Mouse (Mus musculus): ENCODE data around the gene Prr12. TPM values are rescaled to one million over a fixed set of nuclear protein-coding genes. Genes with fewer than 3 reads are reported as not detected.

Gene Prr12
- polyA plus RNA-seq, 1 experiment from 2014 or later, result 18.9 TPM

DNA sequence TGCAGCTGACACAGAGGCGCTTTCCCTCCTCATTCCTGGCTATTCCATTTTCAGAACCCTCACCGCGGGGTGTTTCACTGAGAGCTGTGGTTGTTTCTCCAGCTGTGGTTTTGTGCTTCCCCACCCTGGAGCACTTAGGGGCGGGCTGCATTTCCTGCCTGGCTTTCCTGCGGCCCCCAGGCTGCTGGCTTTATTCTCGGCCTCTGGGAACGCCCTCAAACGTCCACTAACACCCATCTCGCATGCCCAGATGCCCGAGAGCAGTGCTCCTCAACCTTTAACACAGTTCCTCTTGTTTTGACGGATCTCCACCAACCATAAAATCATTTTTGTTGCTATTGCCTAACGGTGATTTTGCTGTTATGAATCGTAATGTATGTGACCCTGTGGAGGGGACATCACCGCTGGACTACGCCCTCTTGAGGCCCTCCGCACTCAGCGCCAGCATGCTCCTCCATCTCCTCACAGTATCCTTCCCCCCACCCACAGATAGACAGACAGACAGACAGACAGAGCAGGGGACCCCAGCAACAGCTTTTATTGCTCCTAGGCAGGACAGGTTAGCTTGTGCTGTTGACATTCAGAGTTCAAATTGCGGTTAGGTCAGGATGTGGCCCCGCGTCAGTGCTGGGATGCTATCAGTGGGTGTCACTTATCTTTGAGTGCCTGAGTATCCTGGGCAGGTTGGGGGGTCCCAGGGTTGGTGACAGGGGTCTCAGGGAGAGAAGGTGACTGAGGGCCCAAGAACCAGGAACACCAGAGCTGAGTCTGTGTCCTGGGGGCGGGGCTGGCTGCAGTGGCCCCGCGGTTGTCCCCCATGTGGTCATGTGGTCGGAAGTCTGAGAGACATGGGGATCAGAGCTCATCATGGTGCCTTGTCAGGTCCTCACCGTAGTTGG is 30.0 kb upstream of the Prr12 start:
- no peak overlapping the region for H3K4me2 ChIP-seq (replicated peaks; ENCODE audit: low read depth, low read length)
- no peaks in the 10 kb centered on the region for H3K9me3 ChIP-seq (ENCODE audit: control insufficient read depth, low read length)
- H3K27ac ChIP-seq (ENCODE audit: low read depth, low read length), result 0 out of 2 replicates have a peak overlapping the region, but pooled peaks have one; percentile 6
- 73% methylated on average over 25 of the region's 25 CpGs for WGBS
- no peak overlapping the region for H3K9ac ChIP-seq (ENCODE audit: low read depth, low read length)
- no peak for ATAC-seq (ENCODE audit: low FRiP score, low TSS enrichment)
- H3K4me3 ChIP-seq (ENCODE audit: low read length), result no peak overlapping the region
- H3K36me3 ChIP-seq (ENCODE audit: control insufficient read depth, insufficient read depth, low read length), result peaks cover 50% of the 10 kb centered on the region
- H3K4me1 ChIP-seq (ENCODE audit: control insufficient read depth, insufficient read depth, low read length), result peaks cover 4% of the 10 kb centered on the region; the same call in 1 of the 2 replicates
- no peaks in the 10 kb centered on the region for H3K27me3 ChIP-seq (ENCODE audit: control insufficient read depth, insufficient read depth, low read length)

DNA sequence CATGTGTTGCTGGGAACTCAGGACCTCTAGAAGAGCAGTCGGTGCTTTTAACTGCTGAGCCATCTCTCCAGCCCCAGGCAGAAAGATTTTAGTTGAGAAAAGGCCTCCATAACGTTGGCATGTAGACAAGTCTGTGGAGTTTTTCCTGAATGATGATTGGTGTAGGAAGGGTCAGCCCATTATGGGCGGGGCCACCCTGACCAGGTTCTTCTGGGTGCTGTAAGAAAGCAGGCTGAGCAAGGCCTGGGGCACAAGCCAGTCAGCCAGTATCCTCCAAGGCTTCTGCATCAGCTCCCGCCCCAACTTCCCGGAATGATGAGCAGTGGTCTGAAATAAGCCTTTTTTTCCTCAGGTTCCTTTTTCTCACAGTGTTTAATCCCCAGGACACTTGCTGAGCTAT is 28.3 kb upstream of the Prr12 start:
- no peak overlapping the region for H3K4me3 ChIP-seq (ENCODE audit: low read length)
- 59% methylated on average over 5 of the region's 5 CpGs for WGBS
- H3K27me3 ChIP-seq (ENCODE audit: control insufficient read depth, insufficient read depth, low read length), result no peaks in the 10 kb centered on the region
- no peak overlapping the region for H3K4me2 ChIP-seq (replicated peaks; ENCODE audit: low read depth, low read length)
- H3K4me1 ChIP-seq (ENCODE audit: control insufficient read depth, insufficient read depth, low read length), result peaks cover 4% of the 10 kb centered on the region; the same call in 1 of the 2 replicates
- no peak for ATAC-seq (ENCODE audit: low FRiP score, low TSS enrichment)
- no peak overlapping the region for H3K27ac ChIP-seq (ENCODE audit: low read depth, low read length)
- no peaks in the 10 kb centered on the region for H3K9me3 ChIP-seq (ENCODE audit: control insufficient read depth, low read length)
- peaks cover 50% of the 10 kb centered on the region for H3K36me3 ChIP-seq (ENCODE audit: control insufficient read depth, insufficient read depth, low read length)
- H3K9ac ChIP-seq (ENCODE audit: low read depth, low read length), result no peak overlapping the region

GRCm38 (mm10) chr7:45079856-45080255 is 27.2 kb upstream of the Prr12 start:
- no peaks in the 10 kb centered on the region for H3K9me3 ChIP-seq (ENCODE audit: control insufficient read depth, low read length)
- no peak overlapping the region for H3K4me3 ChIP-seq (ENCODE audit: low read length)
- no peak overlapping the region for H3K27ac ChIP-seq (ENCODE audit: low read depth, low read length)
- H3K9ac ChIP-seq (ENCODE audit: low read depth, low read length), result no peak overlapping the region
- no peak overlapping the region for H3K4me2 ChIP-seq (replicated peaks; ENCODE audit: low read depth, low read length)
- H3K36me3 ChIP-seq (ENCODE audit: control insufficient read depth, insufficient read depth, low read length), result peaks cover 49% of the 10 kb centered on the region
- WGBS, result 1% methylated on average over 10 of the region's 10 CpGs
- H3K27me3 ChIP-seq (ENCODE audit: control insufficient read depth, insufficient read depth, low read length), result no peaks in the 10 kb centered on the region
- ATAC-seq (ENCODE audit: low FRiP score, low TSS enrichment), result peak; percentile 32; the same call in 1 of the 2 replicates
- H3K4me1 ChIP-seq (ENCODE audit: control insufficient read depth, insufficient read depth, low read length), result peaks cover 8% of the 10 kb centered on the region; the same call in 1 of the 2 replicates

DNA sequence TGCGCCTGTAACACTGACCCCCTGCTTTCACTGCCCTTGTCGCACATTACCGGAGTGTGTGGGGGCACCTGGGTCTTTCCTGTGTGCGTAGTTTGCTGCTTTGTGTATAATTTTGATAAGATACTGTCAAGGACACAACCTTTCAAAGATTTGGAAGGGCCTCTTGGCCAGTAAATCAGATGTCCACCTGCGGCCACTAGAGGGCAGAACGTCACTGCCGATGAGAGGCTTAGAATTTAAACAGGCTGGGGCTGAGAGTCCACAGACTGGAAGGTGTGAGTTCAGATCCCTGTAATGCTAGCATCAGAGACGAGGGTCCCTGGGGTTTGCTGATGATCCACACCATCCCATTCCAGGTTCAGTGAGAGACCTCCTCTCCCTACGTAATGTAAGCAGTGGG is 25.8 kb upstream of the Prr12 start:
- H3K9me3 ChIP-seq (ENCODE audit: control insufficient read depth, low read length), result no peaks in the 10 kb centered on the region
- H3K9ac ChIP-seq (ENCODE audit: low read depth, low read length), result no peak overlapping the region
- H3K27ac ChIP-seq (ENCODE audit: low read depth, low read length), result no peak overlapping the region
- ATAC-seq (ENCODE audit: low FRiP score, low TSS enrichment), result 0 out of 2 replicates have a peak, but pooled peaks have one; percentile 17
- 38% methylated on average over 9 of the region's 9 CpGs for WGBS
- no peak overlapping the region for H3K4me2 ChIP-seq (replicated peaks; ENCODE audit: low read depth, low read length)
- peaks cover 8% of the 10 kb centered on the region; the same call in 1 of the 2 replicates for H3K4me1 ChIP-seq (ENCODE audit: control insufficient read depth, insufficient read depth, low read length)
- peaks cover 51% of the 10 kb centered on the region for H3K36me3 ChIP-seq (ENCODE audit: control insufficient read depth, insufficient read depth, low read length)
- no peaks in the 10 kb centered on the region for H3K27me3 ChIP-seq (ENCODE audit: control insufficient read depth, insufficient read depth, low read length)
- no peak overlapping the region for H3K4me3 ChIP-seq (ENCODE audit: low read length)

DNA sequence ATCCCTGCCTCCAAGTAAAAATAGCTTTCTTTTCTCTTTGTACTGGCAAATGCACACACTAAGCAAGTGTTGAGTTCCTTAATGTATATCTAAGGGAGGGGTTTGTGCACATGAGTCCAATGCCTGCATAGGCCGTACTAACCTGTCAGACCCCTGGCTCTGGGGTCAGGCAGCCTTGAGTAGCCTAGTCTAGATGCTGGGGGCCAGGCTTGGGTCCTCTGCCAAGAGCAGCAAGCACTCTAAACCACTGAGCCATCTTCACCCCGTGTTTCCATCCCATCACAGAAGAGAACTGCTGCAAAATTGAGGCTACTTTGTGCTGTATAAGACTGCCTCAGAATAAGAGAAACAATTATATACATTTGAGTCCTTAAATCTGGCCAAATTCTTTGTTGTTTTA is 25.1 kb upstream of the Prr12 start:
- Histone ChIP-seq H3K27ac (ENCODE audit: low read depth, low read length) (no peak overlapping the region), H3K27me3 (ENCODE audit: control insufficient read depth, insufficient read depth, low read length) (no peaks in the 10 kb centered on the region), H3K4me2 (replicated peaks; ENCODE audit: low read depth, low read length) (no peak overlapping the region), H3K9ac (ENCODE audit: low read depth, low read length) (no peak overlapping the region), H3K9me3 (ENCODE audit: control insufficient read depth, low read length) (no peaks in the 10 kb centered on the region), H3K36me3 (ENCODE audit: control insufficient read depth, insufficient read depth, low read length) (peaks cover 47% of the 10 kb centered on the region), H3K4me3 (ENCODE audit: low read length) (no peak overlapping the region), H3K4me1 (ENCODE audit: control insufficient read depth, insufficient read depth, low read length) (peaks cover 7% of the 10 kb centered on the region; the same call in 1 of the 2 replicates)
- ATAC-seq (ENCODE audit: low FRiP score, low TSS enrichment), result no peak
- 79% methylated on average over 2 of the region's 2 CpGs for WGBS

- WGBS, result 88% methylated on average over 14 of the region's 14 CpGs
- Histone ChIP-seq H3K9ac (ENCODE audit: low read depth, low read length) (no peak overlapping the region), H3K36me3 (ENCODE audit: control insufficient read depth, insufficient read depth, low read length) (peaks cover 44% of the 10 kb centered on the region)
These were observed 24.6 kb upstream of the Prr12 start for GRCm38 (mm10) chr7:45077322-45077721.

GRCm38 (mm10) chr7:45076501-45076900 is 23.8 kb upstream of the Prr12 start:
- peaks cover 44% of the 10 kb centered on the region for H3K36me3 ChIP-seq (ENCODE audit: control insufficient read depth, insufficient read depth, low read length)
- H3K4me1 ChIP-seq (ENCODE audit: control insufficient read depth, insufficient read depth, low read length), result 0 out of 2 replicates have a peak, but pooled peaks cover 4% of the 10 kb centered on the region
- H3K9me3 ChIP-seq (ENCODE audit: control insufficient read depth, low read length), result no peaks in the 10 kb centered on the region
- H3K9ac ChIP-seq (ENCODE audit: low read depth, low read length), result no peak overlapping the region
- H3K27me3 ChIP-seq (ENCODE audit: control insufficient read depth, insufficient read depth, low read length), result no peaks in the 10 kb centered on the region
- ATAC-seq (ENCODE audit: low FRiP score, low TSS enrichment), result no peak
- H3K4me3 ChIP-seq (ENCODE audit: low read length), result no peak overlapping the region
- no peak overlapping the region for H3K27ac ChIP-seq (ENCODE audit: low read depth, low read length)
- H3K4me2 ChIP-seq (replicated peaks; ENCODE audit: low read depth, low read length), result no peak overlapping the region
- WGBS, result 88% methylated on average over 30 of the region's 30 CpGs

More at GRCm38 (mm10) chr7:45077322-45077721, 24.6 kb upstream of the Prr12 start:
- Histone ChIP-seq H3K4me2 (replicated peaks; ENCODE audit: low read depth, low read length) (no peak overlapping the region), H3K4me1 (ENCODE audit: control insufficient read depth, insufficient read depth, low read length) (peaks cover 4% of the 10 kb centered on the region; the same call in 1 of the 2 replicates), H3K4me3 (ENCODE audit: low read length) (no peak overlapping the region), H3K9me3 (ENCODE audit: control insufficient read depth, low read length) (no peaks in the 10 kb centered on the region), H3K27me3 (ENCODE audit: control insufficient read depth, insufficient read depth, low read length) (no peaks in the 10 kb centered on the region), H3K27ac (ENCODE audit: low read depth, low read length) (no peak overlapping the region)
- ATAC-seq (ENCODE audit: low FRiP score, low TSS enrichment), result no peak

GRCm38 (mm10) chr7:45075405-45075804 is 22.7 kb upstream of the Prr12 start:
- Histone ChIP-seq H3K27me3 (ENCODE audit: control insufficient read depth, insufficient read depth, low read length) (no peaks in the 10 kb centered on the region), H3K36me3 (ENCODE audit: control insufficient read depth, insufficient read depth, low read length) (peaks cover 44% of the 10 kb centered on the region), H3K9ac (ENCODE audit: low read depth, low read length) (no peak overlapping the region), H3K9me3 (ENCODE audit: control insufficient read depth, low read length) (no peaks in the 10 kb centered on the region), H3K4me1 (ENCODE audit: control insufficient read depth, insufficient read depth, low read length) (0 out of 2 replicates have a peak, but pooled peaks cover 4% of the 10 kb centered on the region), H3K27ac (ENCODE audit: low read depth, low read length) (no peak overlapping the region), H3K4me2 (replicated peaks; ENCODE audit: low read depth, low read length) (no peak overlapping the region), H3K4me3 (ENCODE audit: low read length) (no peak overlapping the region)
- WGBS, result 65% methylated on average over 4 of the region's 4 CpGs
- ATAC-seq (ENCODE audit: low FRiP score, low TSS enrichment), result no peak

- H3K9ac ChIP-seq (ENCODE audit: low read depth, low read length), result no peak overlapping the region
- H3K27ac ChIP-seq (ENCODE audit: low read depth, low read length), result no peak overlapping the region
- 0 out of 2 replicates have a peak, but pooled peaks cover 4% of the 10 kb centered on the region for H3K4me1 ChIP-seq (ENCODE audit: control insufficient read depth, insufficient read depth, low read length)
- H3K9me3 ChIP-seq (ENCODE audit: control insufficient read depth, low read length), result no peaks in the 10 kb centered on the region
- 93% methylated on average over 12 of the region's 12 CpGs for WGBS
- ATAC-seq (ENCODE audit: low FRiP score, low TSS enrichment), result no peak
- H3K27me3 ChIP-seq (ENCODE audit: control insufficient read depth, insufficient read depth, low read length), result no peaks in the 10 kb centered on the region
- H3K36me3 ChIP-seq (ENCODE audit: control insufficient read depth, insufficient read depth, low read length), result peaks cover 44% of the 10 kb centered on the region
- H3K4me3 ChIP-seq (ENCODE audit: low read length), result no peak overlapping the region
- H3K4me2 ChIP-seq (replicated peaks; ENCODE audit: low read depth, low read length), result no peak overlapping the region
These were observed 21.3 kb upstream of the Prr12 start for GRCm38 (mm10) chr7:45073949-45074348.

Measured in kidney, embryonic 14.5 days (tissue).